Mouse (Mus musculus) cortical plate, adult 2 months (tissue): Measurements from ENCODE around the gene Rnf208.

Experiments used
- CTCF ChIP-seq: fragments of 200-500 bp; IDR thresholded peaks from 2 replicates; pipeline ENCODE4 v1.5.1; 2011; ENCODE audit warnings: mild to moderate bottlenecking, control low read depth, low read length; ENCODE audit not compliant: insufficient read depth; ENCODE audit errors: extremely low read depth
- POLR2A ChIP-seq: fragments of 200-500 bp; IDR thresholded peaks from 2 replicates; pipeline ENCODE4 v1.6.1; 2011; ENCODE audit warnings: mild to moderate bottlenecking, low read length, control low read depth; ENCODE audit not compliant: insufficient read depth; ENCODE audit errors: extremely low read depth

DNA sequence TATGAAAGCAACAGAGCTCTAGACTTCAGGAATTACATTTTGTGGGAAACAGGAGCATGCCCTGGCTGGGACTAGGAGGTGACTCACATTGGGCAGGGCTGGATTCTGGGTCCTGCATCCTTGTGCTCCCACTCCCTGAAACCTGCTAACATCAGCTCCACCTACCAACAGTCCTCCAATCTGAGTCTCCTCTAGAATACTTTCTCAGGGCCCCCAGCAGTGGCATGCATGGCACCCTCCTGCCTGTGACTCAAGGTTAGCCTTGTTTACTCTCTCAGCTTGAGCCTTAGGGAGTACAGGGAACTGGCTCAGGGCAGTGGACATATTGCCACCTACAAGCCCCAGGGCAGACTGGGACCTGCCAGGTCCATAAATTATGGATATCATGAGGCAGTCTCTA is 3.9 kb upstream of the Rnf208 start:
- TF ChIP-seq POLR2A, result no peak
- no peak for TF ChIP-seq CTCF
